Comparison of ENCODE assay signal across 17 mouse cellular contexts in the genomic region with DNA sequence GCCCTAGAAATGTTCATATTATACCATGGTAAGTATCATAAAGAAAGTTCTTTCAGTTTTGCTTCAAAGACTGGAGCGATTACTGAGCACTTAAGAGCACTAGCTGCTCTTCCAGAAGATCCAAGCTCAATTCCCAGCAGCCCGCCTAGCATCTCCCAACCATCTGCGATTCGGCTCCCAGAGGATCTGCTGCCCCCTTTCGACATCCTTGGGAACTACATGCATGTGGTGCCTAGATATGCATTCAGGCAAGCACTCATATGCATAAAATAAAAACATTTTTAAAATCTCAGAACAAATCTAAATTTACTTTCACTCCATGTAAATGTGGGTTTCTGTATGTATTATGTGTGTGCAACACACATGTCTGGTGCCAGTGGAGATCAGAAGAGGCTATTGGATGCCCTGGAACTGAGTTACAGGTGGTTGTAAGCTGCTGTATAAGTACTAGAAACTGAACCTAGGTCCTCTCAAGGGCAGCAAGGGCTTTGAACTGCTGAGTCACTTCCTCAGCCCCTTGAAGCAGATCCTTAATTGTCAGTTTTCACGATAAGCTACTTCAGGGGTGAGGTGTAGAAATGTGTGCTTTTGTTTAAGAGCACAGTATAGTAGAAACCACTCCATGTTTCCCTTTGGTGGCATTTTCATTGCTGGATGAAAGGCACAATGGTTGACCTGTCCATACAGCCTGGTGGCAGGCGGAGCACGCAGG.
DNase-seq lines count a peak whose midpoint lies in the region; TF ChIP-seq lines count a peak whose summit lies in the region.
"Had no signal": no experiment of that assay in that cellular context is flagged by ENCODE, and none has a peak within 500 bp of the region (broad histone marks: within the 10 kb centered on the region; RNA-seq: fewer than 3 reads in every experiment).

No protein-coding gene starts in this region.

- 0 out of 2 replicates have a peak, but pooled peaks cover 2% of the 10 kb centered on the region for H3K27me3 ChIP-seq in ES-Bruce4 (ENCODE audit: control insufficient read depth, insufficient read depth, low read length, poor library complexity, severe bottlenecking)
- H3K27me3 ChIP-seq: embryonic facial prominence, embryonic 12.5 days; midbrain, embryonic 15.5 days; neural tube, embryonic 12.5 days had no signal

- H3K9me3 ChIP-seq in ES-Bruce4 (replicated peaks; ENCODE audit: control insufficient read depth, insufficient read depth, low read length, poor library complexity, severe bottlenecking): no peaks in the 10 kb centered on the region
- H3K9me3 ChIP-seq: embryonic facial prominence, embryonic 12.5 days; heart, embryonic 10.5 days; limb, embryonic 10.5 days; midbrain, embryonic 15.5 days had no signal

- no peak overlapping the region for H3K4me3 ChIP-seq in layer of hippocampus, adult 2 months
- no peak overlapping the region for H3K4me3 ChIP-seq in ES-Bruce4 (ENCODE audit: low read depth, low read length)
- H3K4me3 ChIP-seq: embryonic facial prominence, embryonic 12.5 days; heart, embryonic 10.5 days; limb, embryonic 10.5 days; midbrain, embryonic 15.5 days; neural tube, embryonic 12.5 days had no signal

- intact Hi-C loops in left cerebral cortex, postnatal 14 days (cut with DNase I): no loop called here

- no peaks in the 10 kb centered on the region for H3K36me3 ChIP-seq in ES-Bruce4 (ENCODE audit: control insufficient read depth, insufficient read depth, low read length, poor library complexity, severe bottlenecking)
- H3K36me3 ChIP-seq: embryonic facial prominence, embryonic 12.5 days; heart, embryonic 10.5 days; limb, embryonic 10.5 days; midbrain, embryonic 15.5 days; neural tube, embryonic 12.5 days had no signal

- H3K9ac ChIP-seq in ES-Bruce4 (ENCODE audit: low read depth, poor library complexity, severe bottlenecking): no peak overlapping the region
- H3K9ac ChIP-seq: embryonic facial prominence, embryonic 12.5 days; midbrain, embryonic 15.5 days; neural tube, embryonic 12.5 days had no signal

- TF ChIP-seq POLR2A in ES-Bruce4 (IDR thresholded peaks at IDR 0.05; ENCODE audit: insufficient read depth, low read length): no peak

- TF ChIP-seq CTCF in layer of hippocampus, adult 2 months (conservative IDR thresholded peaks at IDR 0.05): peak; percentile 40; the same call in 1 of the 2 replicates
- peak; percentile 64 for TF ChIP-seq CTCF in ES-Bruce4 (IDR thresholded peaks at IDR 0.05; ENCODE audit: low read depth, low read length)

- H3K27ac ChIP-seq in layer of hippocampus, adult 2 months: no peak overlapping the region
- no peak overlapping the region for H3K27ac ChIP-seq in ES-Bruce4 (ENCODE audit: insufficient read depth, low read length)
- H3K27ac ChIP-seq: embryonic facial prominence, embryonic 12.5 days; heart, embryonic 10.5 days; limb, embryonic 10.5 days; midbrain, embryonic 15.5 days; neural tube, embryonic 12.5 days had no signal

- H3K4me1 ChIP-seq in ES-Bruce4 (ENCODE audit: control insufficient read depth, insufficient read depth, low read length): no peaks in the 10 kb centered on the region
- H3K4me1 ChIP-seq: embryonic facial prominence, embryonic 12.5 days; heart, embryonic 10.5 days; limb, embryonic 10.5 days; midbrain, embryonic 15.5 days; neural tube, embryonic 12.5 days had no signal

- no peak for DNase-seq in layer of hippocampus, adult 2 months (ENCODE audit: low spot score in 2 of 2)
- no peak for DNase-seq in layer of hippocampus, adult 11-12 months (ENCODE audit: low spot score)
- peak; percentile 38 for DNase-seq in 416B (ENCODE audit: low read depth)
- peak; percentile 22 for DNase-seq in induced T-regulatory cell, adult 2 months (ENCODE audit: low read depth)
- no peak for DNase-seq in retina, embryonic 14.5 days (ENCODE audit: low spot score)
- no peak for DNase-seq in left cerebral cortex, postnatal 14 days (ENCODE audit: low spot score in 2 of 2)
- DNase-seq in urinary bladder, postnatal 4 days (ENCODE audit: low spot score in 2 of 2): no peak
- DNase-seq: adrenal gland, adult 2 months; cerebellum, postnatal 14 days; kidney, adult 18-20 months; retina, postnatal 1 day had no signal

- TF ChIP-seq EP300 in ES-Bruce4 (IDR thresholded peaks at IDR 0.05; ENCODE audit: insufficient read depth, low read depth, low read length): no peak

Comparison
In these comparisons a context has a peak if more than half of its experiments do, and no peak if none do; other contexts are left out.
1. DNase-seq: peak in 416B (single experiment) and induced T-regulatory cell, adult 2 months (single experiment); none in layer of hippocampus, adult 2 months (0 of 2), layer of hippocampus, adult 11-12 months (single experiment), retina, embryonic 14.5 days (single experiment), left cerebral cortex, postnatal 14 days (0 of 2) and urinary bladder, postnatal 4 days (0 of 2).